Mouse (Mus musculus) CD4-positive, CD25-positive, alpha-beta regulatory T cell, adult 2 months (primary cell): Measurements from ENCODE around the gene Fmo6.

Source experiments
- DNase-seq: peaks from one replicate; pipeline ENCODE4 v3.0.0-alpha.2; 2012; ENCODE audit warnings: low read depth, low spot score

The Fmo6 gene

DNA sequence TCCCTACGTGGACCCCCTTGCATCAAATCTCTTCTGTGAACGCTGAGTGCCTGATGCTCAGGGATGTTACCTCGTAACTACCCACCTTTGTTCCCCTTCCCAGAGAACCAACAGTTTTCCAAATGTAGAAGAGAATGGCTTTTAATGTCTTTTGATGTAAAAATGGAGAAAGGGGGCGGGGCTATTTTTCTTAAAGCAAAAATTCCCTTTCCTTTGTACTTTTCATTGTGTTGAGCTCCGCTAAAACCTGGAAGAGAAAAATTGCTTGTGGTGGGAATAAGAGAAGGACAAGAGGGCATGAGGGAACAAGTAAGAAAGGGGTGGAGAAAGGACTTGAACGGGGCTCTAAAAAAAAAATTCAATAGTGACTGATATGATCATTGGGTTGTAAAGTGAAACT, at the start of gene Fmo6:
Fmo6 (minus strand) TSS at position 101 of the 400 bp plus-strand sequence.
- no peak for DNase-seq

GRCm38 (mm10) chr1:162986777-162987176, 49.5 kb upstream of the Fmo6 start:
- no peak for DNase-seq

GRCm38 (mm10) chr1:162986121-162986748, 48.9 kb upstream of the Fmo6 start:
- DNase-seq: no peak

DNA sequence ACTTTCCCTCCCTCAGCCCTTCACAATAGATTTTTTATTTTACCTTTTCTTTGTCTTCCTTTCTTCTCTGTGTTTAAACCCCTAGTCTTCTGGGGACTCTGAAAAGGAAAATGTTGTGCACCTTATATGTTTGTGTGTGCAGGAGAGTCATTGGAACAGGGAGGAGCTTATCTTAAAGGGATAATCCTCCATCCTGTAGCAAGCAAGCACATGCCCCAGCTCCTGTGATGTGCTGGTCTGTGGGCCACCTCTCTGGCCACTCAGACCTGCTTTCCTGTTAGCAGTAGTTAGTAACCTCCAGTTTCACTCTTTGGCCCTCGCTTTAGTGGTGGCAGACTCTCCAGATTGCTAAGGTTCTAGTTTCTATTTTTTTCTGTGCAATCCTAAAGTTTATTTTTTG, 47.1 kb upstream of the Fmo6 start, which contains the start of gene Fmo3:
Fmo3 (minus strand) TSS at position 101 of the 400 bp plus-strand sequence.
- no peak for DNase-seq

DNA sequence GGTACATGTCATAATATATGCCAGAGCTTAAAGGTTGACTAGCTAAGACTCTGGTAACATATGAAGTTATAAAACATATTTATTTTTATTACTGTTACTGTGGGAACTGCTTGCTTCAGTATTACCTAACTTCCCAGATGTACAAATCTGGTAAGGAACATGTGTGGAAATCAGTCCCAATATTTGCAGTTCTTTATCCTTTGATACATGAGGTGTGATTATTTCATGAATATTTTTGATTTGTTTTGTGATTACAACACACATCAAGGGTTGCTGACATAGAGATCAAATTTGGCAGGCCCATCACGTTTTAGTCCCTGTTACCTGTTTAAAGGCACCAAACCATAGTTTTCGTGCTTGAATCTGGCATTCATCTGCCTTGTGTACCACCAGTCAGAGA, 26.2 kb upstream of the Fmo6 start:
- DNase-seq: no peak

- DNase-seq: no peak
Measured at GRCm38 (mm10) chr1:162957422-162957821, 20.1 kb upstream of the Fmo6 start.

DNA sequence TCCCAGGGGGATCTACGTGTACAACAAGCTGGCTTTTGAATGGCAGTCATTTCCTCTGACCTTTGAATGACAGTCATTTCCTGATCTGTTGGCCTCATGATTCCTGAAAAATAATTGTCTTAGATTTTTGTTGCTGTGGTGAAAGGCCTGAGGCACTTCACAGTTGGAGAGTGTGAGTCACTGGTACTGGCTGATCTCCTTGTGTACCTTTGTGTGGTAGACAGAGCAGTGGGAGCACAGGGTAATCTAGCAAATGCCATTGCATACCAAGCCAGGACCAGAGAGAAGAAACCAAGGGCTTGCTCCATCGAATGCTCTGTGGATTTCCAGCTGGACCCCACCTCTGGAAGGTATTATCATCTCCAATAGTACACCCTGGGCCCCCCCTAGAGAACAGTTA, 15.8 kb upstream of the Fmo6 start:
- no peak for DNase-seq

- no peak for DNase-seq
Measured at GRCm38 (mm10) chr1:162949763-162950162, 12.4 kb upstream of the Fmo6 start.

DNA sequence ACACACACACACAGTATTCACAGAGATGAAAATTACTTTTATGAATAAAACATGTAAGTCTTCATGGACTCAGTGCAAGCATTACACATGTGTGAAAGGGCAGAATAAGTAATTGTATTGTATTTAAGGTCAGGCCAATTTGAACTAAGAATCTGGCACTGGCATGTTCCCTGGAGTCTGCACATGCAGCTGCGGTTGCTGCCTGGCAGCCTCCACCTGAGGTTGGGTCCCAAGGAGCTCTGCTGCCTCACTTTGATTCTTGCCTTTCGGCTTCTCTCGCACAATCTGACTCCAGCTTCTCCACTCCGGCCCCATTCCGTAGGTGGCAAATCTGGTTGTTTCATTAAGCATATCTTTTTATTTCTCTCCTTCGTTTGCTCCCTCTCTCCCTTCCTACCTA, 10.6 kb upstream of the Fmo6 start:
- DNase-seq: no peak

- DNase-seq: no peak
Measured at GRCm38 (mm10) chr1:162946837-162947558, 9.7 kb upstream of the Fmo6 start.

DNA sequence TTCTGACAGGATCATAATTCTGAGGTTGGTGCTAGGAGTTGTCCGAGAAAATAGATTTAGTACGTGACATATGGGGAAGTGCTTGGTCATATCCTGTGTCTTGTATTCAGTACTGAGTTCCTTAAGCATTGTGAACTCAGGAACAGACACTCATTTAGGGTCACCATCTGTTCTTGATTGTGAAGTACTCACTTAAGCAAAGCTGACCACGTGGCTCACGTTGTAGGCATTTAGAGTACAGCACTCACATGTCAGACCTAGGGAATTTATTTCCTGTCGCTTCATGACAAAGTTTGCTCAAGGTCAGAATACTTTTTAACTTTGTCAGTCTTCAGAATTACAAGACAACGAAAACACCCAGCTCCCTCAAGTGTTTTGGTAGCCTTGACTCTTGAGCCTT, 6.4 kb upstream of the Fmo6 start:
- DNase-seq: no peak

DNA sequence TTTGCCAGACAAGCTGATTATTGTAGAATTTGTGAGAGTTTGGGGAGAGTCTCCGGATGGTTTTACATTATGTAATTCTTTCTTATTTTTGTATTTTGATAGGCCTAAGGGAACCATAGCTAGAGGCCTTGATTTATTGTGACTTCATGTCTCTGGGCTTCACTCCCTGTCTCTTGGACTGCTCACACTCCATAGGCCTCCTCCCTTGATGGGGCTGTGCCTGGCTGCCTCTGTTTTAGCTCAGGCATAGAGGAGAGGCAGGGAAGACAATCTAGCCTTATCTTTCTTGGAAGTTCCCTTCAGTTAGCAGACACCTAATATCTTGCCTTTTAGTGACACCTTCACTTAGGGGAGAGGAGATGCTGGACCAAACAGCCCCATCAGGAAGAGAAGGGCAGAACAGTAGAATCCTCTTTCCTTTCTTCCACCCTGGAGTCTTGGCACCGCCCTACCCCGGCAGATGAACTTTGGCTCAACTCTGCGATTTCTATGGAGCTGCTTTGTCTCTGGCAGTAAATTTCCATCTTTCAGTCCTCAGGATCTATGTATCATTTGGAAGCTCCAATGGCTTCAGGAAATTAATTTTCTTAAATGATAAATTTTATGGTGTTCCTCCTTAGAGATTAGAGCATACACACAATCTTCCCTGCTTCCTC, 1.5 kb upstream of the Fmo6 start:
- DNase-seq: no peak

DNA sequence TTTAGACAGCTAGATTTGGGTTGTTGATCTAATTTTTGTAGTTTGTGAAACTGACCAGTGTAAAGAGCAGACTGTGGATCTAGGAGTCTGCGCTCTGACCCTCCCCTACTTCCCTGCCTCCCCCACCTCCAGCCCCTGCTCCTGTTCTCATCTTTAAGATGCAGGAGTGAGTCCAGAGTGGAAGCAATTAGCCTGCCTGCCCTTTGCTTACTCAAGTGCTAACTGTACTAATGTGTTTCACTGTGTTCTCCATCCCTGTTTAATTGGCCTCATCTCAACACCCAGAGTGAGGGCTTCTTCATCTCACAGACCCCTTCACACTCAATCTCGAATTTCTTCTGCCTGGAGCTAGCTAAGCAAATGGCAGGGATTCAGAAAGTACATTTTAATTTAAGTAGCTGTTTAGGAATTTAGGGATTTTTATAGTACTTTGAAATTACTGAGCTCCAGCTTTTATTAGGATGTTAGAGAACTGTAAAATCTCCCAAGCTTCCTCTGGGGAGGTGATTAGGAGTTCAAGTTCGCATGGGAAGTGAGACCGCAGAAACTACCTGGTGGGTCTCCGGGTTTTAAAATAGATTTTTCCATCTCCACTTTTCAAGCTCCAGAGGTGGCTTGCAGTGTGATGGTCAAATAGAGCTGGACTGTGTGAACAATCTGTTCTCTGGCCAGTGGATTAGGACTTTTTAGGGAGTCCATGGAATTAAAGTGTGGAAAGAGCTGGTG, 818 bp upstream of the Fmo6 start:
- DNase-seq: no peak

DNA sequence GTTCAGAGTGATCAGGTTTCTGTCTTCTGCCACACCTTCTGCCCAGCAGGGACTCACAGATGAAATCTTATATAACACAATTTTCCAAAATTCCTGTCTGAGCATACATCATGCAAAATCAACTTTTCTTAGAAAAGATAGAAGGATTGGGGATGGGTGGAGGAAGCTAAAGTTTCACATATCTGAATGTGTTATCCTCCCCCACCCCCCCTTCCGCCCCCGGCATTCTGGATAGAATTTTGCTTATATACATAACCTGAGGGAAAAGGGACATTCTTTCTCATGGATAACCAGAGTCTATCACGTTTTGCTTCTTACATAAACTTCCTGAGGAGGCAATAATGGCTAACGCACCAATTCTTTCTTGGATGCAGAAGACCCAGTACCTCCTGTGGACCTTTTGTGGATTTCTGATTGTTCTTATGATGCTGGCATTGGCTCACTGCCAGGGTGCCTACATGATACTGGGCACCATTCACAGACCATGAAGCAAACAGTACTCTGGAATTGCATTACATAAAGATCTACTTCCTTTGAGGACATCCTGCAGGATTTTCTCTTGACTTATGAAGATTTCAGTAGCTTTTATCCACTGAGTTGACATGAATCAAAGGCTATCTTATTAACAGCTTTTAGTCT, 2.8 kb downstream of the Fmo6 start:
- DNase-seq: no peak

DNA sequence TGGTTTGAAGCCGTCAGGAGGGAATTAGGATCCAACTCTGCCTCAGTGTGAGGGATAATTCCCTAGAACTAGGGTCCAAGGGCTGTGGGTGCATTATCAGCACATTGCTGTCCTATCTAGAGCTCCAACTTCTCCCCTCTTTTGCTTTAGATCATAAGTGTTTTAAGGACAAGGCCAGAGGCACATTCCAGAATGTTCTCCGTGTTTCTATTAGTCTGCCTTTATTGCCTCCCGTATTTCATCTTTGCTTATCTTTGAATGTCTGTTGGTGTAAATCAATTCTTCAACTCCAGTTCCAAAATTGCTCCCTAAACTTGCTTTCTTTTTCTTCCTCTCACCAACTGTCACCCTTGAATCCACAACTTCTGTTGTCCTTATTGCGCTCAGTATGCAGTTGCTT, 4.9 kb downstream of the Fmo6 start:
- no peak for DNase-seq

- no peak for DNase-seq
Measured at GRCm38 (mm10) chr1:162931880-162932279, 5.4 kb downstream of the Fmo6 start.

GRCm38 (mm10) chr1:162931310-162931875, 5.9 kb downstream of the Fmo6 start:
- DNase-seq: no peak

GRCm38 (mm10) chr1:162930631-162931030, 6.7 kb downstream of the Fmo6 start:
- no peak for DNase-seq

DNA sequence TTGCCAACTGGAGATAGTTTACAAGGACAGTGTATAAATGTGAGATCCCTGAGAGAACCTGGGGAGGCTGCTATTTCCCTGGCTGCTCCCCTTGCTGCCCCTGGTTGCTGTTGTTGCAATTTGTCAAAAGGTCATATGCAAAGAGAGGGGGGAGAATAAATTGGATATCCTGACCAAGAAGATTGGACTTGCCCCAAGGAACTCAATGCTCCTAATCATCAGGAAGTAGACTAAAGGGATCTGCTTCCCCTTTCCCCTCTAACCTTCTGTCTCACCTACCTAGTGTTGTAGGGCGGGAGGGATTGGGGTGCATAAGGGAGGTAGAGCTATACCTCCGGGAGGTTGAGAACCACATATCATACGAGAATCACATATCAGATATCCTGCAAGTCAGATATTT, 8.2 kb downstream of the Fmo6 start:
- no peak for DNase-seq

GRCm38 (mm10) chr1:162925121-162925520, 12.2 kb downstream of the Fmo6 start:
- DNase-seq: no peak

- no peak for DNase-seq
Measured at GRCm38 (mm10) chr1:162916661-162917060, 20.7 kb downstream of the Fmo6 start.
